Mouse (Mus musculus): Measurements from ENCODE around the gene Tmem184a. TPM values are rescaled to one million over a fixed set of nuclear protein-coding genes. Genes with fewer than 3 reads are reported as not detected.

Gene Tmem184a
- polyA plus RNA-seq, 1 experiment from 2014 or later: 0.18 TPM

DNA sequence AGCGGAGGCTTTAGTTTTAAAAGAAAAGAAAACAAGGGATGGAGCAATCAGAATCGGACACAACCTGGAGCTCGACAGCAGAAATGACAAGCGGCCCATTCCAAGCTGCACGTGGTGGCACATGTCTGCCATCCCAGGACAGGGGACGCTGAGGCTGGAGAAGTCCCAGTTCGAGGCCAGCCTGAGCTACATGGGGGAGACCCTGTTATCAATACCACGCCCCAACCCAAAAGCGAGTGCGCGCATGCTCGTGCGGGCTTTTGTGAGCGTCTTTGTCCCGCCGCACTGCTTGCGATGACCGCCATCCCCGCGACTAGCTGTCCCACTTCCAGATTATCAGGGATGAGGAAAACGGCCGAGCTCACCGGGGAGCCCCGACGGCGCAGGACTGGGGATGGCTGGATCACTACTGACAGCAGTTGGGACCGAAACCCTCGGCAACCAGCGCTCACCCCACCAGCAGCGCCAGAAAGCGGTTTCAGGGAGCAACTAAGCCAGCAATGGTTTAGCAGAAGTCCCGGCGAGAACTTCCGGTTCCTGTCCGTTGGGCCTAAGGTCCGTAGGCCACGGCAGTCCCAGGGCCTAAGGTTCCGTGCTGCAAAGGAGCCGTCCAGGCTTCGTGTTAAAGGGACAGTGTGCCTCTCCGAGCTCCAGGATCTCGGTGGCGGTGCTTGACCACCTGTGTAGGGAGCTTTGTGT is 6.8 kb upstream of the Tmem184a start, which contains the start of the genes Gm26938 and Psmg3:
Gene Gm26938, minus strand, starts transcription at position 51 of the 699 bp plus-strand sequence.
Gene Psmg3, minus strand, starts transcription at position 529 of the 699 bp plus-strand sequence.
- under 1% methylated on average over 43 of the region's 43 CpGs for WGBS
- Histone ChIP-seq H3K4me3 (peak within 1 kb of the TSS; percentile 93), H3K4me2 (peak within 1 kb of the TSS; percentile 85), H3K27me3 (no peaks in the 10 kb centered on the region), H3K4me1 (replicated peaks) (peaks cover 13% of the 10 kb centered on the region), H3K27ac (peak within 1 kb of the TSS; percentile 79), H3K9me3 (replicated peaks) (no peaks in the 10 kb centered on the region), H3K9ac (peak within 1 kb of the TSS; percentile 90), H3K36me3 (peaks cover 22% of the 10 kb centered on the region)
- peak; percentile 71; the same call in 1 of the 2 replicates for ATAC-seq (replicated peaks; ENCODE audit: insufficient number of reproducible peaks, insufficient read depth, low FRiP score, low read depth)

DNA sequence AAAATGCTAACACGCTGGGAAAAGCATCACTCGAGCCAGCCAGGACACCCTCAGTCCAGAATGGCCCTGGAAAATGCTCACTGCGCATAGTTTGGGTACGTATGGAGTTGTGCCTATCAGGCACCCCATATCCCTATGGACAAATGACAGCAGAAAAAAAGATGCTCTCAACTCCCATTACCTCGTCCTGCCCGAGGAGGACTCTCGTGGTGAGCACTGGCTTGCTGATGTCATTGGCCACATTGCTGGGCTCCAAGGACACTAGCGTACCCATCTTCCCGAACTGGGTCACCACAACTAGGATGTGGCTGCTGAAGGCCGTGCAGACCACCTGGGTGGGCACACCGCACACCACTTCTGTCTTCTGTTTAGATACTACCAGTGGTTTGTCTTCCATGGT is 6.2 kb upstream of the Tmem184a start:
- ATAC-seq (replicated peaks; ENCODE audit: insufficient number of reproducible peaks, insufficient read depth, low FRiP score, low read depth): 0 out of 2 replicates have a peak, but pooled peaks have one; percentile 1
- H3K9me3 ChIP-seq (replicated peaks): no peaks in the 10 kb centered on the region
- peak overlapping the region; percentile 93 for H3K4me3 ChIP-seq
- peaks cover 22% of the 10 kb centered on the region for H3K36me3 ChIP-seq
- H3K4me1 ChIP-seq (replicated peaks): peaks cover 13% of the 10 kb centered on the region
- H3K9ac ChIP-seq: peak overlapping the region; percentile 90
- no peaks in the 10 kb centered on the region for H3K27me3 ChIP-seq
- peak overlapping the region; percentile 85 for H3K4me2 ChIP-seq
- WGBS: 36% methylated on average over 11 of the region's 11 CpGs
- no peak overlapping the region for H3K27ac ChIP-seq

DNA sequence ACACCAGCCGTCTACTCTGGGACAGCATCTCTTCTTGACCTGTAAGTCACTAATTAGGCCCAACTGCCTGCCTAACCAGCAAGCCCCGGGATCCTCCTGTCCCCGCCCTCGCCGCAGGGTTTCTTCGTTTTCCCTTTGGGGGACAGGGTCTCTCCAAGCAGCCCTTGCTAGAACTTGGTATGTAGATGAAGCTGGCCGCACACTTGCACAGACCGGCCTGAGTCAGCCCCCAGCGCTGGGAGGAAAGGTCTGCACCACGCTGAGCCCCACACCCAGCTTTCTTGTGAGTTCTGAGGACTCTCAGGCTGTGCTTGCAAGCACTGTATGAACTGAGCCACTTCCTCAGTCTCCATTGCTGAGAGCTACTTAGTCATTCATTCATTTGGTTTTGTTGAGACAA is 4.8 kb upstream of the Tmem184a start:
- ATAC-seq (replicated peaks; ENCODE audit: insufficient number of reproducible peaks, insufficient read depth, low FRiP score, low read depth): no peak
- H3K4me3 ChIP-seq: no peak overlapping the region
- WGBS: 95% methylated on average over 10 of the region's 10 CpGs

DNA sequence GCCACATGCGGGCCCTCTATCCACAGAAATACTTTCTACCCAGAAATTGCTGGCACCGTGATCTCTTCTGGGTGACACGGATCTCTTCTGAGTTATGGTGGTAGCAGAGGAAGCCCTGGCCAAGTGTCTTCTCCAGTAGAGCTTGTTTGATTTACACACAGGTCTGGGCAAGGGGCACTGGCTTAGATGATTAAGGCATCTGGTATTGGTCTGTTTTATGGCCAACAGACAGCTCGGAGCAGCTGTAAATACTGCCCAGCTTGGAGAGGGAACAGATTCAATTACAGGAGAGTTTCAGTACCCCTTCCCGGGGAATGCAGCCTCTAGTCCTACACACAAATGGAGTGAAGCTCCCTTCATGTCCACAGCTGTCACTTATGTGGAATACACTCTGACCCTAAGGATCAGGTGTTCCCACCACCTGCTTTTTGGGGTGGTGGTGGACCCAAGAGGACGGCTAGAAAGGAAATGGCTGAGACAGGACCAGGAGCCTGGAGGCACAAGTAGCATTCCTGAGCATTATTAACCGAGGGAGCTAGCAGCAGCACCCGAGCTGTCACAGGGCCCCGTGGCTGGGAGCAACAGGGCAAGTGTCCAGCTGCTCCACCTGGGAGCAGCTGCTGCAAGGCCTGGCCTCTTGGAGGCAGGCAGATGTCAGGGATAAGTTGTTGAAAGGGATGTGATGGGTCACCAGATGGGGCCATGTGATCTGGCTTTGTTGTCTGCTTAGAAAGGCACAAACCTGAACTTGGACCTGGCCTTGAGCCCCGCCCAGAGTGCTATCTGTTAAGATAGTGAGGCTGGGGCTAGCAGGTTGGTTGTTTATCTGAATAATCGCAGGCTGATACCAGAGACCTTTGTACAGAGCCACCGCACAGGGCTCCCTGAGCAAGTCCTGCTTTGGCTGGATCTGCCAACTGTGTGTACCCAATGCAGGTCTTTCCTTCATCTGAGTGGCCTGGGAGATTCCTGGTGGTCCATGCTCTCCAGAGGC is 2.0 kb upstream of the Tmem184a start:
- no peak for ATAC-seq (replicated peaks; ENCODE audit: insufficient number of reproducible peaks, insufficient read depth, low FRiP score, low read depth)
- Histone ChIP-seq H3K4me1 (replicated peaks) (peaks cover 13% of the 10 kb centered on the region), H3K36me3 (peaks cover 22% of the 10 kb centered on the region), H3K4me3 (no peak overlapping the region), H3K9me3 (replicated peaks) (no peaks in the 10 kb centered on the region), H3K9ac (no peak overlapping the region), H3K27me3 (no peaks in the 10 kb centered on the region), H3K4me2 (no peak overlapping the region), H3K27ac (no peak overlapping the region)
- WGBS: 74% methylated on average over 12 of the region's 12 CpGs

More for the DNA sequence above, 4.8 kb upstream of the Tmem184a start:
- no peaks in the 10 kb centered on the region for H3K27me3 ChIP-seq
- no peak overlapping the region for H3K27ac ChIP-seq
- H3K9me3 ChIP-seq (replicated peaks): no peaks in the 10 kb centered on the region
- H3K9ac ChIP-seq: no peak overlapping the region
- peaks cover 13% of the 10 kb centered on the region for H3K4me1 ChIP-seq (replicated peaks)
- H3K36me3 ChIP-seq: peaks cover 22% of the 10 kb centered on the region
- H3K4me2 ChIP-seq: no peak overlapping the region

DNA sequence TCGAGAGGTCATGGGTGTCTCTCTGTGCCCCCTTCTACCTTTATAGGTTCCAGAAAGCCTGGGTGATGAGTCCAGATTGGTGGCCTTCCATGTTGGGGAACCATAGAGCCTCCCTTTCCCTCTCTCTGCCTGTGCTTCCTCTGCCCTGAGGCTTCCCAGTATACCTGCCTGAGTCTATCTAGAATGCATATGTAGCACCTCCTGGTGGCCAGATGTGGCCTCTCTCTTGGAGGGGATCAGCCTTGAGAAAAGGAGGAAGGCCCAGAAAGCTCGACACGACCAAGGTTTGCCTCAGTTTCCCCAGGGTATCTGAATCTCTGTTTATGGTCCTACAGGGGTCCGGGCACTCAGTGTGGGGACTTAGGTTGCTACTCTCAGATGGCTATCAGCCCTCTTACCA is 916 bp downstream of the Tmem184a start:
- Histone ChIP-seq H3K4me3 (no peak overlapping the region), H3K27ac (no peak overlapping the region), H3K36me3 (peaks cover 15% of the 10 kb centered on the region), H3K9me3 (replicated peaks) (no peaks in the 10 kb centered on the region), H3K4me1 (replicated peaks) (peaks cover 6% of the 10 kb centered on the region; the same call in 1 of the 2 replicates), H3K9ac (no peak overlapping the region), H3K4me2 (no peak overlapping the region), H3K27me3 (peaks cover 12% of the 10 kb centered on the region)
- ATAC-seq (replicated peaks; ENCODE audit: insufficient number of reproducible peaks, insufficient read depth, low FRiP score, low read depth): no peak
- 41% methylated on average over 4 of the region's 4 CpGs for WGBS

DNA sequence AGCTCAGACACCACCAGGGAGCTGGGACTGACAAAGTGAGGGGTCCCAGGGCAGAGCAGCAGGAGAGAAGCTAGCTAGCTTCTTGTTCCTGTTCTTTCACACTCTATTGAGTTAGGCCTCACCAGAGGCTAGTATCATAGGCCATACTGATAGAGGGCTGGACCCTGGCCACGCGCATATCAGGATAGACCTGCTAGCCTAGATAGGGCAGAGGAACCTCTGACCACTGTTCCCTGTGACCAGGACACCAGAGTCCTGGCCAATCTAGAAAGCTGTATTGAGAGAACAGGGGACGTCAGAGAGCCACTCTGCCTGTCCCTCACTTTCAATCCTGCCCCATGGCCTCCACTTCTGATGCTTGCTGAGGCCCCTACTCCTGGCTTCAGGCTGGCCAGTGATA is 1.7 kb downstream of the Tmem184a start:
- Histone ChIP-seq H3K4me3 (no peak overlapping the region), H3K27me3 (peaks cover 17% of the 10 kb centered on the region), H3K9me3 (replicated peaks) (no peaks in the 10 kb centered on the region), H3K27ac (no peak overlapping the region), H3K4me1 (replicated peaks) (peaks cover 6% of the 10 kb centered on the region; the same call in 1 of the 2 replicates), H3K36me3 (peaks cover 11% of the 10 kb centered on the region), H3K4me2 (no peak overlapping the region), H3K9ac (no peak overlapping the region)
- ATAC-seq (replicated peaks; ENCODE audit: insufficient number of reproducible peaks, insufficient read depth, low FRiP score, low read depth): no peak
- WGBS: 76% methylated on average over 3 of the region's 3 CpGs

DNA sequence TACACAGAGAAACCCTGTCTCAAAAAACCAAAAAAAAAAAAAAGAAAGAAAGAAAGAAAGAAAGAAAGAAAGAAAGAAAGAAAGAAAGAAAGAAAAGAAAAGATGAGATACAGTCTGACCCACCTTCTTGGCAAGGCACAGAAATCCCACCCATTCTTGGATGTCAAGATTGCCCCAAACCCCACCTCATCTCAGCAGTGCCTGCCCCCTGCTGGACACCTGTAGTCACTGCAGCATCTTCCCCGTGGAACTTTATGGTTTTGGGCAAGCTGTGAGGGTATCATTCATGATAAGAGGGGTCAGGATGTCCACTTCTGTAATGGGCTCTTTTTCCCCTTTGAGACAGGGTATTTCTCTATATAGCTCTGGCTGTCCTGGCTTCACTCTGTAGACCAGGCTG is 2.4 kb downstream of the Tmem184a start:
- Histone ChIP-seq H3K27ac (no peak overlapping the region), H3K4me1 (replicated peaks) (peaks cover 6% of the 10 kb centered on the region; the same call in 1 of the 2 replicates), H3K9me3 (replicated peaks) (no peaks in the 10 kb centered on the region), H3K4me3 (no peak overlapping the region), H3K4me2 (no peak overlapping the region), H3K27me3 (peaks cover 21% of the 10 kb centered on the region), H3K9ac (no peak overlapping the region), H3K36me3 (peaks cover 4% of the 10 kb centered on the region; the same call in 1 of the 2 replicates)
- ATAC-seq (replicated peaks; ENCODE audit: insufficient number of reproducible peaks, insufficient read depth, low FRiP score, low read depth): no peak
- 4% methylated on average over 1 of the region's 1 CpGs for WGBS

DNA sequence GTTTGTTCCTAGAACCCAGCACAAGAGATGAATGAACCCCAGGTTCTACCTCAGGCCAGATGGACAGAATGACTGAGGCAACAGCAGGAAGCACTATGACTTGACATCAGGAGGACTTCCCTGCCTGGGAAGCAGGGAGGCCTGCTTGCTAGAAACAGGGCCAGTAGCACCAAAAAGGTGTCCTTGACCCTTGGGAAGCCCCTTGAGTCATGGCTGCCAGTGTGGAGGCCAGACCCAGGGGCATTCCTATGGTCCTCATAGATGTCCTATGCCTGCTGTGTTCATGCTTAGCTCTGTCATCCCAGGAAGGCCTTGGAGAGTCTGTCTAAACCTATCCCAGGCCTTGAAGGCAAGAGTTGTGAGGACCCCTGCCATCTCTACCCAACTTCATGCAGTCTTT is 3.3 kb downstream of the Tmem184a start:
- H3K4me3 ChIP-seq: no peak overlapping the region
- peaks cover 25% of the 10 kb centered on the region for H3K27me3 ChIP-seq
- H3K4me2 ChIP-seq: no peak overlapping the region
- no peaks in the 10 kb centered on the region for H3K9me3 ChIP-seq (replicated peaks)
- no peaks in the 10 kb centered on the region for H3K36me3 ChIP-seq
- no peak for ATAC-seq (replicated peaks; ENCODE audit: insufficient number of reproducible peaks, insufficient read depth, low FRiP score, low read depth)
- H3K4me1 ChIP-seq (replicated peaks): peaks cover 6% of the 10 kb centered on the region; the same call in 1 of the 2 replicates
- no peak overlapping the region for H3K27ac ChIP-seq
- H3K9ac ChIP-seq: no peak overlapping the region

DNA sequence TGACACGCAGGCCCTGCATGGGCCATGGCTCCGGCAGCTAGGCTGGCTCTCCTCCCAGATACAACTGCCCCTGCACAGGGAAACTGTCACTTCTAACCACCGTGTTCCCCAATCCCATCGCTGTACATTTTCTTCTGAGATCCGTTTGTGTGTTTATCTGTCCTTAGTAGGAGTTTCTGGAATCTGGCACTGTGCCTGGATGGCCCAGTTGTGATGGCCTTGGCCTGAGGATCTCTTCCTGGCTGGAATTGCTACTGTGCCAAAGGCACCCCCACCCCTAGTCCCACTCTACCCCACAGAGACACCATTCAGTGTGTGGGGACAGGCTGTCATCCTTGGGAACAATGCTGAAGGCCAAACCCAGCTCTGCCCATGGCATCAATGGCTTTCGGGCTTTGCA is 3.8 kb downstream of the Tmem184a start:
- WGBS: 35% methylated on average over 6 of the region's 6 CpGs
- Histone ChIP-seq H3K27me3 (peaks cover 25% of the 10 kb centered on the region), H3K4me3 (no peak overlapping the region), H3K4me1 (replicated peaks) (peaks cover 6% of the 10 kb centered on the region; the same call in 1 of the 2 replicates), H3K4me2 (no peak overlapping the region), H3K36me3 (no peaks in the 10 kb centered on the region), H3K27ac (no peak overlapping the region), H3K9ac (no peak overlapping the region), H3K9me3 (replicated peaks) (no peaks in the 10 kb centered on the region)
- ATAC-seq (replicated peaks; ENCODE audit: insufficient number of reproducible peaks, insufficient read depth, low FRiP score, low read depth): no peak

DNA sequence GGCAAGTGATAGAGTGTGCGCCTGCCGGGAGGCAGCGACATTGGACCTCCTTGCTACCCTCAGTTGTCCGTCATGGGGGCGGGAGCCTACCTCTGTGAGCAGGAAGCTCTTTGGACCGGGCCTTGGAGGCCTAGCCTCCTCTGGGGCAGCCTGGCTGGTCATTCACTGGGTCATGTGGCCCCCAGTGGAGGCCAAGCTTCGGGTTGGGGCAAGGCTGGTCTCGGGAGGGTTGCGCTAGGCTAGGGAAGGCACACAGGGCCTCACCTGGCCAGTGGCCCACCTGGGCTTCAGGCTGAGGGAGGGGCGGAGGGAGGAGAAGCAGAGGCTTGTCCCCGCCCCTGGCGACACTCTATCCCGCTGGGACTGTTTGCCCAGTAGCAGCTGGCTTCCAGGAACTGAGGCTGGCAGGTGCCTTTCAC is 5.7 kb downstream of the Tmem184a start:
- 0 out of 2 replicates have a peak, but pooled peaks have one; percentile 9 for ATAC-seq (replicated peaks; ENCODE audit: insufficient number of reproducible peaks, insufficient read depth, low FRiP score, low read depth)
- Histone ChIP-seq H3K27me3 (peaks cover 25% of the 10 kb centered on the region), H3K9me3 (replicated peaks) (no peaks in the 10 kb centered on the region), H3K4me3 (no peak overlapping the region; the same call in 1 of the 2 replicates), H3K4me1 (replicated peaks) (peaks cover 6% of the 10 kb centered on the region; the same call in 1 of the 2 replicates), H3K4me2 (no peak overlapping the region), H3K27ac (no peak overlapping the region), H3K9ac (no peak overlapping the region), H3K36me3 (no peaks in the 10 kb centered on the region)
- 19% methylated on average over 13 of the region's 13 CpGs for WGBS

DNA sequence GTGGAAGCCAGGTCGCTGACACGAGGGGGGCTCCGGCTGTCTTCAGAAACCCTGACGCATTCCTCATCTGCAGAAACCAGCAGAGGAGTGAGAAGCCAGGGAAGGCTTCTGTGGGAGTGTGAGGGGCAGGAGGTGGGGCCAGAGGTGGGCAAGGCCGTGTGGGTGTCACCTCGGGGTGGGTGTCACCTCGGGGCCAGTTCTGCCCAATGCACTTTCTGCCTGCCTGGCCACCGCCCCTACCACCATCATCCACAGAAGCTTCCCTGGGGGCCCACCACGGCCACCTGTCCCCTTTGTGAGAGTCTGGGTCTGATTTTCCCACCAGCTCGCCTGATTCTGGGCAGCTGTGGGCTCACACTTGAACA is 6.6 kb downstream of the Tmem184a start:
- H3K4me2 ChIP-seq: no peak overlapping the region
- ATAC-seq (replicated peaks; ENCODE audit: insufficient number of reproducible peaks, insufficient read depth, low FRiP score, low read depth): no peak
- no peak overlapping the region for H3K4me3 ChIP-seq
- no peak overlapping the region for H3K27ac ChIP-seq
- H3K27me3 ChIP-seq: peaks cover 25% of the 10 kb centered on the region
- no peaks in the 10 kb centered on the region for H3K9me3 ChIP-seq (replicated peaks)
- H3K4me1 ChIP-seq (replicated peaks): peaks cover 6% of the 10 kb centered on the region; the same call in 1 of the 2 replicates
- H3K9ac ChIP-seq: no peak overlapping the region
- 34% methylated on average over 10 of the region's 10 CpGs for WGBS
- no peaks in the 10 kb centered on the region for H3K36me3 ChIP-seq
